Mouse (Mus musculus) MEL (cell line): ENCODE measurements at regions not wholly inside any gene's neighbourhood (a gene's known extent, or its start where the extent isn't known, plus 50 kb on each side); places are given as distances from the start of the nearest gene placed in this dataset.

Source experiments
- CTCF ChIP-seq, 3 experiments: IDR thresholded peaks in 2 of 3; conservative IDR thresholded peaks in 1 of 3; 2 replicates each; pipeline ENCODE4 v1.5.1; 2011 to 2012; ENCODE audit warnings: low read length in 3 of 3, low read depth in 2 of 3, mild to moderate bottlenecking in 2 of 3, improper control_type of control experiment in 1 of 3, inconsistent platforms in 1 of 3, mixed read lengths in 1 of 3, moderate library complexity in 1 of 3; ENCODE audit not compliant: control insufficient read depth in 1 of 3, insufficient read depth in 1 of 3, poor library complexity in 1 of 3, severe bottlenecking in 1 of 3
- GABPA ChIP-seq: IDR thresholded peaks from 2 replicates; pipeline ENCODE4 v1.6.1; 2012; ENCODE audit warnings: low read depth, mild to moderate bottlenecking, inconsistent platforms, low read length, improper control_type of control experiment, moderate library complexity
- POLR2A ChIP-seq, 2 experiments: IDR thresholded peaks; 2 replicates each; pipeline ENCODE4 v1.6.1; 2011 to 2012; ENCODE audit warnings: low read length in 2 of 2, mild to moderate bottlenecking in 2 of 2, control low read depth in 1 of 2, improper control_type of control experiment in 1 of 2, low read depth in 1 of 2, moderate library complexity in 1 of 2; ENCODE audit not compliant: control insufficient read depth in 1 of 2, insufficient read depth in 1 of 2, poor library complexity in 1 of 2

DNA sequence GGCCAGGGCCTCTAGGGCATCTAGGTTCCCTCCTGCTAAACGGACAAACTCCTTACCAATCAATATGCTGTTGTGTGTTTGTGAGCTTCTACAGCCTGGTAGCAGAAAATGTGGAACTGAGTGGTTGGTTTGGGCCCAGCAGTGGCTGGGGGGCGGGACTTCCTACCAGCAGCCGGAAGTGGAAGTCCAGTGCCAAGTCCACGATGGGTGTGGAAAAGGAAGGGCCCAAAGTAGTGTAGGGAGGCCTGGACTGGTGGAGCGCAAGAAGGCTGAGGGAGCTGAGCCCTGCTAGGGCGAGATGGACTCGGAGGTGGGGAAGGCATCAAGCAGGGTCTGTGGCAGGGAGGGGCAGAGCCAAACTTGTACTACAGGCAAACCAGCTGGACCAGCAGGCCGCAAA is 150.6 kb upstream of the Ufl1 start:
- no peak for TF ChIP-seq POLR2A (IDR thresholded peaks at IDR 0.05; ENCODE audit: control insufficient read depth in 1 of 2, insufficient read depth in 1 of 2, low read depth in 1 of 2, low read length in 2 of 2, poor library complexity in 1 of 2)
- no peak for TF ChIP-seq CTCF (IDR thresholded peaks at IDR 0.05 in 2 of 3, conservative IDR thresholded peaks at IDR 0.05 in 1 of 3; ENCODE audit: control insufficient read depth in 1 of 3, insufficient read depth in 1 of 3, low read depth in 2 of 3, low read length in 3 of 3, poor library complexity in 1 of 3, severe bottlenecking in 1 of 3)
- TF ChIP-seq GABPA, result no peak
